Mouse (Mus musculus) cerebellum, adult 2 months (tissue): Measurements from ENCODE around the gene 1520401A03Rik.

ENCODE experiments used
- CTCF ChIP-seq: fragments of 200-500 bp; IDR thresholded peaks from 2 replicates; pipeline ENCODE4 v1.5.1; 2011; ENCODE audit warnings: low read depth, mild to moderate bottlenecking, control low read depth, low read length, moderate library complexity, borderline replicate concordance; ENCODE audit not compliant: insufficient read depth
- POLR2A ChIP-seq: fragments of 200-500 bp; IDR thresholded peaks from 2 replicates; pipeline ENCODE4 v1.6.1; 2011; ENCODE audit warnings: low read length, control low read depth, borderline replicate concordance; ENCODE audit not compliant: insufficient read depth

GRCm38 (mm10) chr17:23749400-23750191 lies 27.0 kb upstream of the 1520401A03Rik start:
- TF ChIP-seq CTCF (no peak), POLR2A (no peak)
